In genomic region chr13:55213138-55213806, GRCm38 (mm10) we compare ENCODE assay signal across 8 mouse cellular contexts. TPM values are rescaled to one million over a fixed set of nuclear protein-coding genes. Genes with fewer than 3 reads are reported as not detected.
DNase-seq lines count a peak whose midpoint lies in the region; ATAC-seq and TF ChIP-seq lines count a peak whose summit lies in the region.

No protein-coding gene starts in this region.

- peaks cover 24% of the 10 kb centered on the region for H3K4me1 ChIP-seq in kidney, postnatal 0 days (replicated peaks; ENCODE audit: insufficient read depth, low read length)
- peaks cover 65% of the 10 kb centered on the region for H3K4me1 ChIP-seq in embryonic facial prominence, embryonic 10.5 days
- H3K4me1 ChIP-seq in hindbrain, embryonic 16.5 days (ENCODE audit: control insufficient read depth, insufficient read depth, low read depth, low read length) = peaks cover 56% of the 10 kb centered on the region
- H3K4me1 ChIP-seq in midbrain, embryonic 16.5 days (ENCODE audit: control insufficient read depth, insufficient read depth, low read length) = peaks cover 56% of the 10 kb centered on the region

- H3K4me2 ChIP-seq in kidney, postnatal 0 days (ENCODE audit: low read length) = peak overlapping the region; percentile 75
- H3K4me2 ChIP-seq in hindbrain, embryonic 16.5 days (ENCODE audit: low read length) = peak overlapping the region; percentile 74
- peak overlapping the region; percentile 83 for H3K4me2 ChIP-seq in midbrain, embryonic 16.5 days (ENCODE audit: low read length)

- no peaks in the 10 kb centered on the region for H3K27me3 ChIP-seq in kidney, postnatal 0 days (ENCODE audit: insufficient read depth, low read length)
- 0 out of 2 replicates have a peak, but pooled peaks cover 5% of the 10 kb centered on the region for H3K27me3 ChIP-seq in embryonic facial prominence, embryonic 10.5 days (replicated peaks; ENCODE audit: low read depth, poor library complexity, severe bottlenecking)
- H3K27me3 ChIP-seq in hindbrain, embryonic 16.5 days (replicated peaks; ENCODE audit: control insufficient read depth, insufficient read depth, low read length) = no peaks in the 10 kb centered on the region
- no peaks in the 10 kb centered on the region for H3K27me3 ChIP-seq in midbrain, embryonic 16.5 days (ENCODE audit: control insufficient read depth, insufficient read depth, low read depth, low read length)

- TF ChIP-seq CTCF in kidney, postnatal 0 days (IDR thresholded peaks at IDR 0.05; ENCODE audit: low read depth) = no peak

- peak overlapping the region; percentile 92 for H3K9ac ChIP-seq in kidney, postnatal 0 days (ENCODE audit: low read depth, low read length)
- peak overlapping the region; percentile 70 for H3K9ac ChIP-seq in hindbrain, embryonic 16.5 days (ENCODE audit: low read depth, low read length)
- H3K9ac ChIP-seq in midbrain, embryonic 16.5 days (ENCODE audit: low read depth, low read length) = peak overlapping the region; percentile 92

- DNase-seq in kidney, postnatal 0 days (ENCODE audit: low spot score) = no peak
- no peak for DNase-seq in kidney, postnatal 36 days
- DNase-seq in embryonic facial prominence, embryonic 10.5 days (ENCODE audit: low spot score) = no peak
- no peak for DNase-seq in cerebellum, adult 11-12 months
- no peak for DNase-seq in retina, embryonic 14.5 days (ENCODE audit: low spot score)
- no peak for DNase-seq in MN1 (ENCODE audit: low spot score)

- H3K4me3 ChIP-seq in kidney, postnatal 0 days (replicated peaks; ENCODE audit: low read depth, low read length) = peak overlapping the region; percentile 68
- H3K4me3 ChIP-seq in embryonic facial prominence, embryonic 10.5 days = peak overlapping the region; percentile 85
- H3K4me3 ChIP-seq in hindbrain, embryonic 16.5 days (ENCODE audit: low read length) = peak overlapping the region; percentile 51
- peak overlapping the region; percentile 78 for H3K4me3 ChIP-seq in midbrain, embryonic 16.5 days (ENCODE audit: low read depth, low read length)

- H3K9me3 ChIP-seq in kidney, postnatal 0 days (replicated peaks; ENCODE audit: low read length) = no peaks in the 10 kb centered on the region
- no peaks in the 10 kb centered on the region for H3K9me3 ChIP-seq in embryonic facial prominence, embryonic 10.5 days
- H3K9me3 ChIP-seq in hindbrain, embryonic 16.5 days (ENCODE audit: control insufficient read depth, low read length) = no peaks in the 10 kb centered on the region
- H3K9me3 ChIP-seq in midbrain, embryonic 16.5 days (replicated peaks; ENCODE audit: control insufficient read depth, low read length, poor library complexity, severe bottlenecking) = no peaks in the 10 kb centered on the region

- no peak for ATAC-seq in kidney, postnatal 0 days (replicated peaks; ENCODE audit: low FRiP score, low read depth)
- ATAC-seq in hindbrain, embryonic 16.5 days = no peak
- no peak for ATAC-seq in midbrain, embryonic 16.5 days

- 45% methylated on average over 10 of the region's 10 CpGs for WGBS in kidney, postnatal 0 days
- 67% methylated on average over 10 of the region's 10 CpGs for WGBS in embryonic facial prominence, embryonic 10.5 days
- WGBS in hindbrain, embryonic 16.5 days = 57% methylated on average over 10 of the region's 10 CpGs
- WGBS in midbrain, embryonic 16.5 days = 55% methylated on average over 10 of the region's 10 CpGs

- H3K36me3 ChIP-seq in kidney, postnatal 0 days (ENCODE audit: insufficient read depth, low read length) = 0 out of 2 replicates have a peak, but pooled peaks cover 11% of the 10 kb centered on the region
- H3K36me3 ChIP-seq in embryonic facial prominence, embryonic 10.5 days (replicated peaks) = peaks cover 51% of the 10 kb centered on the region
- peaks cover 4% of the 10 kb centered on the region; the same call in 1 of the 2 replicates for H3K36me3 ChIP-seq in hindbrain, embryonic 16.5 days (ENCODE audit: control insufficient read depth, insufficient read depth, low read length)
- H3K36me3 ChIP-seq in midbrain, embryonic 16.5 days (ENCODE audit: control insufficient read depth, insufficient read depth, low read length) = peaks cover 4% of the 10 kb centered on the region; the same call in 1 of the 2 replicates

- H3K27ac ChIP-seq in kidney, postnatal 0 days = peak overlapping the region; percentile 98
- H3K27ac ChIP-seq in embryonic facial prominence, embryonic 10.5 days (replicated peaks) = peak overlapping the region; percentile 99
- H3K27ac ChIP-seq in hindbrain, embryonic 16.5 days (ENCODE audit: low read depth, low read length) = peak overlapping the region; percentile 94
- H3K27ac ChIP-seq in midbrain, embryonic 16.5 days (ENCODE audit: low read length) = peak overlapping the region; percentile 96

RNA-seq across cellular contexts. Expression of gene Nsd1, which starts 3.7 kb away (rescaled TPM):
- 51.7 and 52.5 TPM in 2 replicates for polyA plus RNA-seq in kidney, postnatal 0 days (2015; fragmentation: Nextera tagmentation; extraction: Ambion mirVana)
- 71.9 and 72.5 TPM in 2 replicates for polyA plus RNA-seq in embryonic facial prominence, embryonic 10.5 days (2016; fragmentation: Nextera tagmentation; extraction: Ambion mirVana)
- polyA plus RNA-seq in hindbrain, embryonic 16.5 days (2015; fragmentation: Nextera tagmentation; extraction: Ambion mirVana) = 40.8 and 46.3 TPM in 2 replicates
- 45.2 and 54.8 TPM in 2 replicates for polyA plus RNA-seq in midbrain, embryonic 16.5 days (2015; fragmentation: Nextera tagmentation; extraction: Ambion mirVana)
